In the genomic region with DNA sequence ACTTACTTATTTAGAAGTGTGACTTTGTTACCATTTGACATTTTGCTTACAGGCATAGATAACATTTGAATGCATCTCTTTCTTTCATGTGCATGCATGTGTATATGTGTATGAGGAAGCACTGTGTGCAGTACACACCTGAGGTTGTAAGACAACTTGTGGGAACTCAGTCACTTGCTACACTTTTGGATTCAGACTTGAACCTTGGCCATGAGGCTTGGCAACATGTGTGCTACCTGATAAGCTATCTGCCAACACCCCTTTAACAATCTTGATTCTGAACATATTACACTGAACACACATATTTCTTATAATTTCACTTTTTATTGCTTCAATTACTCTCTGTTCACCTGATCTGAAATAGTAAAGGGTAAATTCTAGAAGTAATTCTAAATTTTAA, we compare ENCODE assay signal across 29 mouse cellular contexts.
DNase-seq lines count a peak whose midpoint lies in the region; ATAC-seq and TF ChIP-seq lines count a peak whose summit lies in the region.
"Had no signal": no experiment of that assay in that cellular context is flagged by ENCODE, and none has a peak within 500 bp of the region (broad histone marks: within the 10 kb centered on the region; RNA-seq: fewer than 3 reads in every experiment).

No protein-coding gene starts in this region.

- TF ChIP-seq CTCF in liver, postnatal 0 days (IDR thresholded peaks at IDR 0.05; ENCODE audit: low read depth): no peak
- no peak for TF ChIP-seq CTCF in lung, postnatal 0 days (IDR thresholded peaks at IDR 0.05)

- no peak overlapping the region for H3K4me3 ChIP-seq in liver, embryonic 12.5 days
- no peak overlapping the region for H3K4me3 ChIP-seq in liver, postnatal 0 days (ENCODE audit: low read depth, low read length)
- H3K4me3 ChIP-seq in intestine, embryonic 16.5 days (ENCODE audit: low read length): no peak overlapping the region
- H3K4me3 ChIP-seq in lung, postnatal 0 days (ENCODE audit: low read depth, low read length): no peak overlapping the region
- H3K4me3 ChIP-seq: embryonic facial prominence, embryonic 10.5 days; embryonic facial prominence, embryonic 13.5 days; erythroblast, embryonic 14.5 days; forebrain, embryonic 12.5 days; heart, adult 2 months; heart, embryonic 10.5 days; heart, embryonic 13.5 days had no signal

- no peak overlapping the region for H3K9ac ChIP-seq in liver, embryonic 12.5 days
- no peak overlapping the region for H3K9ac ChIP-seq in liver, postnatal 0 days (replicated peaks)
- H3K9ac ChIP-seq in intestine, embryonic 16.5 days (ENCODE audit: low read depth, low read length): no peak overlapping the region
- H3K9ac ChIP-seq in lung, postnatal 0 days (replicated peaks; ENCODE audit: low read depth): no peak overlapping the region
- H3K9ac ChIP-seq: embryonic facial prominence, embryonic 13.5 days; forebrain, embryonic 12.5 days; heart, embryonic 13.5 days; hindbrain, embryonic 14.5 days had no signal

- DNase-seq in liver, postnatal 0 days: no peak
- no peak for DNase-seq in adrenal gland, postnatal 36 days
- no peak for DNase-seq in lung, postnatal 0 days (ENCODE audit: low spot score)
- DNase-seq: adrenal gland, adult 8-10 months; adrenal gland, postnatal 25 days; cerebellum, adult 11 months; cerebellum, adult 8-10 months; cerebellum, postnatal 10 days; cerebellum, postnatal 36 days; embryo, embryonic 11 days; gastrocnemius, postnatal 10 days; gastrocnemius, postnatal 36 days; heart, adult 2 months; heart, postnatal 14 days; heart, postnatal 4 days had no signal

- peaks cover 48% of the 10 kb centered on the region for H3K36me3 ChIP-seq in liver, embryonic 12.5 days
- H3K36me3 ChIP-seq in liver, postnatal 0 days (replicated peaks; ENCODE audit: insufficient read depth, low read length): peaks cover 34% of the 10 kb centered on the region
- H3K36me3 ChIP-seq in intestine, embryonic 16.5 days (ENCODE audit: control insufficient read depth, insufficient read depth, low read length): peaks cover 8% of the 10 kb centered on the region; the same call in 1 of the 2 replicates
- peaks cover 9% of the 10 kb centered on the region for H3K36me3 ChIP-seq in lung, postnatal 0 days (ENCODE audit: insufficient read depth, low read length)

- no peaks in the 10 kb centered on the region for H3K27me3 ChIP-seq in liver, embryonic 12.5 days (replicated peaks)
- H3K27me3 ChIP-seq in liver, postnatal 0 days (ENCODE audit: insufficient read depth, low read length): no peaks in the 10 kb centered on the region
- H3K27me3 ChIP-seq in intestine, embryonic 16.5 days (replicated peaks; ENCODE audit: control insufficient read depth, insufficient read depth, low read length): no peaks in the 10 kb centered on the region
- no peaks in the 10 kb centered on the region for H3K27me3 ChIP-seq in lung, postnatal 0 days (replicated peaks; ENCODE audit: insufficient read depth, low read length)
- H3K27me3 ChIP-seq: embryonic facial prominence, embryonic 13.5 days; forebrain, embryonic 12.5 days; heart, embryonic 13.5 days had no signal

- no peak overlapping the region for H3K27ac ChIP-seq in liver, embryonic 12.5 days
- no peak overlapping the region for H3K27ac ChIP-seq in liver, postnatal 0 days (ENCODE audit: low read depth)
- no peak overlapping the region for H3K27ac ChIP-seq in intestine, embryonic 16.5 days (ENCODE audit: low read length)
- H3K27ac ChIP-seq in lung, postnatal 0 days (ENCODE audit: low read length): no peak overlapping the region
- H3K27ac ChIP-seq: embryonic facial prominence, embryonic 10.5 days; embryonic facial prominence, embryonic 13.5 days; forebrain, embryonic 12.5 days; heart, adult 2 months; heart, embryonic 10.5 days; heart, embryonic 13.5 days; hindbrain, embryonic 14.5 days; hindbrain, postnatal 0 days had no signal

- peaks cover 3% of the 10 kb centered on the region; the same call in 1 of the 2 replicates for H3K4me1 ChIP-seq in liver, embryonic 12.5 days
- H3K4me1 ChIP-seq in liver, postnatal 0 days (ENCODE audit: insufficient read depth): no peaks in the 10 kb centered on the region
- H3K4me1 ChIP-seq in intestine, embryonic 16.5 days (ENCODE audit: control insufficient read depth, insufficient read depth, low read length): no peaks in the 10 kb centered on the region
- H3K4me1 ChIP-seq in lung, postnatal 0 days (ENCODE audit: insufficient read depth, low read depth, low read length): no peaks in the 10 kb centered on the region
- H3K4me1 ChIP-seq: embryonic facial prominence, embryonic 10.5 days; embryonic facial prominence, embryonic 13.5 days; forebrain, embryonic 12.5 days; heart, embryonic 10.5 days; heart, embryonic 13.5 days had no signal

- no peak for TF ChIP-seq EP300 in liver, postnatal 0 days (IDR thresholded peaks at IDR 0.05; ENCODE audit: low read depth)
- no peak for TF ChIP-seq EP300 in lung, postnatal 0 days (IDR thresholded peaks at IDR 0.05)

- H3K9me3 ChIP-seq in liver, embryonic 12.5 days (replicated peaks): no peaks in the 10 kb centered on the region
- no peaks in the 10 kb centered on the region for H3K9me3 ChIP-seq in liver, postnatal 0 days (ENCODE audit: low read length)
- H3K9me3 ChIP-seq in intestine, embryonic 16.5 days (ENCODE audit: control insufficient read depth, low read length): no peaks in the 10 kb centered on the region
- H3K9me3 ChIP-seq in lung, postnatal 0 days (ENCODE audit: low read length): no peaks in the 10 kb centered on the region
- H3K9me3 ChIP-seq: embryonic facial prominence, embryonic 10.5 days; embryonic facial prominence, embryonic 13.5 days; forebrain, embryonic 12.5 days; heart, embryonic 10.5 days; heart, embryonic 13.5 days had no signal

- ATAC-seq in liver, embryonic 12.5 days: 0 out of 2 replicates have a peak, but pooled peaks have one; percentile 44
- ATAC-seq in liver, postnatal 0 days: no peak
- peak; percentile 84 for ATAC-seq in intestine, embryonic 16.5 days
- ATAC-seq in megakaryocyte-erythroid progenitor cell, adult 5-6 weeks (replicated peaks; ENCODE audit: low FRiP score, low TSS enrichment, poor library complexity, severe bottlenecking): peak; percentile 71
- no peak for ATAC-seq in lung, postnatal 0 days
- ATAC-seq: activated CD4-positive, CD25-positive, alpha-beta regulatory T cell, adult 4 months; CD4-positive, CD25-positive, alpha-beta regulatory T cell, adult 4 months; forebrain, embryonic 16.5 days; hindbrain, postnatal 0 days had no signal

- H3K4me2 ChIP-seq in liver, embryonic 12.5 days: no peak overlapping the region
- no peak overlapping the region for H3K4me2 ChIP-seq in liver, postnatal 0 days (ENCODE audit: low read depth, low read length)
- no peak overlapping the region for H3K4me2 ChIP-seq in intestine, embryonic 16.5 days (ENCODE audit: low read depth, low read length)
- no peak overlapping the region for H3K4me2 ChIP-seq in lung, postnatal 0 days (replicated peaks; ENCODE audit: low read depth, low read length)
- H3K4me2 ChIP-seq: embryonic facial prominence, embryonic 13.5 days; forebrain, embryonic 12.5 days; heart, embryonic 13.5 days; hindbrain, embryonic 14.5 days had no signal

Comparison
In these comparisons a context has a peak if more than half of its experiments do, and no peak if none do; other contexts are left out.
1. ATAC-seq: peak in liver, embryonic 12.5 days (single experiment), intestine, embryonic 16.5 days (single experiment) and megakaryocyte-erythroid progenitor cell, adult 5-6 weeks (single experiment); none in liver, postnatal 0 days (single experiment) and lung, postnatal 0 days (single experiment).